Mouse (Mus musculus) MEL (cell line): ENCODE measurements around the gene Nck2. TPM values are rescaled to one million over a fixed set of nuclear protein-coding genes. Genes with fewer than 3 reads are reported as not detected.
A peak's percentile ranks its signal among the peaks of the same experiment; 100 is the strongest.

Experiments used
- DNase-seq: peaks from one replicate; pipeline ENCODE4 v3.0.0; 2011; ENCODE audit warnings: low read depth, low spot score
- H3K27ac ChIP-seq: 2 replicates; pipeline ENCODE4 v1.5.1; 2012; ENCODE audit warnings: low read depth, mild to moderate bottlenecking, control low read depth, low read length, moderate library complexity; ENCODE audit not compliant: control insufficient read depth
- H3K27me3 ChIP-seq, 2 experiments: fragments of 150-350 bp in 1 of 2; sonication (generic) in 1 of 2; 2 replicates each; pipeline ENCODE4 v1.6.1; 2012; ENCODE audit warnings: low read length in 2 of 2, mild to moderate bottlenecking in 2 of 2, improper control_type of control experiment in 1 of 2, moderate library complexity in 1 of 2; ENCODE audit not compliant: insufficient read depth in 2 of 2, control insufficient read depth in 1 of 2
- H3K36me3 ChIP-seq, 2 experiments: 2 replicates each; pipeline ENCODE4 v1.6.1; 2012 to 2014; ENCODE audit warnings: low read length in 2 of 2, improper control_type of control experiment in 1 of 2, inconsistent platforms in 1 of 2, mild to moderate bottlenecking in 1 of 2; ENCODE audit not compliant: insufficient read depth in 2 of 2, control insufficient read depth in 1 of 2
- H3K4me1 ChIP-seq, 2 experiments: fragments of 150-350 bp in 1 of 2; sonication (generic) in 1 of 2; 2 replicates each; pipeline ENCODE4 v1.6.1; 2012; ENCODE audit warnings: low read length in 2 of 2, improper control_type of control experiment in 1 of 2, mild to moderate bottlenecking in 1 of 2; ENCODE audit not compliant: insufficient read depth in 2 of 2, control insufficient read depth in 1 of 2
- H3K4me3 ChIP-seq, 2 experiments: fragments of 150-350 bp in 1 of 2; sonication (generic) in 1 of 2; 2 replicates each; pipeline ENCODE4 v1.5.1; 2012; ENCODE audit warnings: low read depth in 2 of 2, low read length in 2 of 2, mild to moderate bottlenecking in 2 of 2, moderate library complexity in 2 of 2, control low read depth in 1 of 2, improper control_type of control experiment in 1 of 2; ENCODE audit not compliant: control insufficient read depth in 1 of 2, insufficient read depth in 1 of 2
- H3K79me2 ChIP-seq: 2 replicates; pipeline ENCODE4 v1.6.1; 2012; ENCODE audit warnings: mild to moderate bottlenecking, low read length, moderate library complexity; ENCODE audit not compliant: control insufficient read depth, poor library complexity, insufficient read depth
- H3K9ac ChIP-seq: 2 replicates; pipeline ENCODE4 v1.6.1; 2012; ENCODE audit warnings: low read depth, mild to moderate bottlenecking, control low read depth, low read length, moderate library complexity; ENCODE audit not compliant: control insufficient read depth, poor library complexity, severe bottlenecking
- H3K9me3 ChIP-seq: fragments of 150-350 bp; sonication (generic); replicated peaks from 2 replicates; pipeline ENCODE4 v1.6.1; 2012; ENCODE audit warnings: mild to moderate bottlenecking, low read length, improper control_type of control experiment, moderate library complexity; ENCODE audit not compliant: insufficient read depth
- BHLHE40 ChIP-seq: IDR thresholded peaks from 2 replicates; pipeline ENCODE4 v1.6.1; 2012; ENCODE audit warnings: low read depth, mild to moderate bottlenecking, inconsistent platforms, low read length, improper control_type of control experiment, borderline replicate concordance
- CHD1 ChIP-seq: IDR thresholded peaks from 2 replicates; pipeline ENCODE4 v1.6.1; 2012; ENCODE audit warnings: low read depth, mild to moderate bottlenecking, inconsistent platforms, low read length, improper control_type of control experiment
- CHD2 ChIP-seq: IDR thresholded peaks from 2 replicates; pipeline ENCODE4 v1.6.1; 2011; ENCODE audit warnings: low read length, improper control_type of control experiment
- CTCF ChIP-seq, 3 experiments: IDR thresholded peaks in 2 of 3; conservative IDR thresholded peaks in 1 of 3; 2 replicates each; pipeline ENCODE4 v1.5.1; 2011 to 2012; ENCODE audit warnings: low read length in 3 of 3, low read depth in 2 of 3, mild to moderate bottlenecking in 2 of 3, improper control_type of control experiment in 1 of 3, inconsistent platforms in 1 of 3, mixed read lengths in 1 of 3, moderate library complexity in 1 of 3; ENCODE audit not compliant: control insufficient read depth in 1 of 3, insufficient read depth in 1 of 3, poor library complexity in 1 of 3, severe bottlenecking in 1 of 3
- EP300 ChIP-seq, 2 experiments: IDR thresholded peaks; 2 replicates each; pipeline ENCODE4 v1.6.1; 2011; ENCODE audit warnings: improper control_type of control experiment in 2 of 2, low read length in 2 of 2, low read depth in 1 of 2, mild to moderate bottlenecking in 1 of 2
- ETS1 ChIP-seq: IDR thresholded peaks from 2 replicates; pipeline ENCODE4 v1.6.1; 2012; ENCODE audit warnings: low read depth, mild to moderate bottlenecking, inconsistent platforms, low read length, improper control_type of control experiment, moderate library complexity
- GATA1 ChIP-seq: IDR thresholded peaks from 2 replicates; pipeline ENCODE4 v1.6.1; 2011; ENCODE audit warnings: low read depth, low read length, improper control_type of control experiment
- HCFC1 ChIP-seq: IDR thresholded peaks from 2 replicates; pipeline ENCODE4 v1.6.1; 2012; ENCODE audit warnings: low read depth, mild to moderate bottlenecking, inconsistent platforms, low read length, improper control_type of control experiment, moderate library complexity
- KAT2A ChIP-seq: conservative IDR thresholded peaks from 2 replicates; pipeline ENCODE4 v1.6.1; 2012; ENCODE audit warnings: low read depth, low read length, improper control_type of control experiment, inconsistent platforms
- MAZ ChIP-seq: IDR thresholded peaks from 2 replicates; pipeline ENCODE4 v1.6.1; 2012; ENCODE audit warnings: low read depth, mild to moderate bottlenecking, inconsistent platforms, low read length, improper control_type of control experiment
- MEF2A ChIP-seq: IDR thresholded peaks from 2 replicates; pipeline ENCODE4 v1.6.1; 2014; ENCODE audit warnings: low read depth, mild to moderate bottlenecking, inconsistent platforms, low read length, improper control_type of control experiment; ENCODE audit not compliant: poor library complexity, insufficient replicate concordance, severe bottlenecking; ENCODE audit errors: extremely low read depth
- MXI1 ChIP-seq: IDR thresholded peaks from 2 replicates; pipeline ENCODE4 v1.6.1; 2011; ENCODE audit warnings: mild to moderate bottlenecking, low read depth, low read length, improper control_type of control experiment
- MYB ChIP-seq: IDR thresholded peaks from 2 replicates; pipeline ENCODE4 v1.6.1; 2011; ENCODE audit warnings: mild to moderate bottlenecking, low read depth, low read length, improper control_type of control experiment
- NELFE ChIP-seq: IDR thresholded peaks from 2 replicates; pipeline ENCODE4 v1.6.1; 2011; ENCODE audit warnings: low read depth, low read length, improper control_type of control experiment
- POLR2A ChIP-seq, 2 experiments: IDR thresholded peaks; 2 replicates each; pipeline ENCODE4 v1.6.1; 2011 to 2012; ENCODE audit warnings: low read length in 2 of 2, mild to moderate bottlenecking in 2 of 2, control low read depth in 1 of 2, improper control_type of control experiment in 1 of 2, low read depth in 1 of 2, moderate library complexity in 1 of 2; ENCODE audit not compliant: control insufficient read depth in 1 of 2, insufficient read depth in 1 of 2, poor library complexity in 1 of 2
- RAD21 ChIP-seq: IDR thresholded peaks from 2 replicates; pipeline ENCODE4 v1.6.1; 2011; ENCODE audit warnings: mild to moderate bottlenecking, low read depth, low read length, improper control_type of control experiment
- SIN3A ChIP-seq: IDR thresholded peaks from 2 replicates; pipeline ENCODE4 v1.6.1; 2012; ENCODE audit warnings: low read length, improper control_type of control experiment, inconsistent platforms
- SMC3 ChIP-seq: IDR thresholded peaks from 2 replicates; pipeline ENCODE4 v1.6.1; 2011; ENCODE audit warnings: low read depth, low read length, improper control_type of control experiment
- TCF12 ChIP-seq: IDR thresholded peaks from 2 replicates; pipeline ENCODE4 v1.6.1; 2014; ENCODE audit warnings: low read depth, mild to moderate bottlenecking, inconsistent platforms, low read length, improper control_type of control experiment, moderate library complexity
- UBTF ChIP-seq: IDR thresholded peaks from 2 replicates; pipeline ENCODE4 v1.6.1; 2012; ENCODE audit warnings: low read depth, mild to moderate bottlenecking, inconsistent platforms, low read length, improper control_type of control experiment, moderate library complexity, borderline replicate concordance; ENCODE audit not compliant: insufficient read depth
- USF1 ChIP-seq: IDR thresholded peaks from 2 replicates; pipeline ENCODE4 v1.6.1; 2014; ENCODE audit warnings: low read depth, mild to moderate bottlenecking, inconsistent platforms, low read length, improper control_type of control experiment, moderate library complexity
- USF2 ChIP-seq, 2 experiments: IDR thresholded peaks; 2 replicates each; pipeline ENCODE4 v1.6.1; 2011 to 2012; ENCODE audit warnings: improper control_type of control experiment in 2 of 2, low read length in 2 of 2, borderline replicate concordance in 1 of 2, inconsistent platforms in 1 of 2, low read depth in 1 of 2, mild to moderate bottlenecking in 1 of 2; ENCODE audit not compliant: insufficient read depth in 1 of 2
- ZC3H11A ChIP-seq: IDR thresholded peaks from 2 replicates; pipeline ENCODE4 v1.6.1; 2012; ENCODE audit warnings: low read depth, mild to moderate bottlenecking, inconsistent platforms, low read length, improper control_type of control experiment
- ZKSCAN1 ChIP-seq: IDR thresholded peaks from 2 replicates; pipeline ENCODE4 v1.6.1; 2012; ENCODE audit warnings: low read depth, mild to moderate bottlenecking, inconsistent platforms, low read length, improper control_type of control experiment, moderate library complexity
- ZMIZ1 ChIP-seq: IDR thresholded peaks from 2 replicates; pipeline ENCODE4 v1.6.1; 2012; ENCODE audit warnings: low read depth, mild to moderate bottlenecking, inconsistent platforms, low read length, improper control_type of control experiment, moderate library complexity
- ZNF384 ChIP-seq: IDR thresholded peaks from 2 replicates; pipeline ENCODE4 v1.6.1; 2012; ENCODE audit warnings: low read depth, mild to moderate bottlenecking, inconsistent platforms, low read length, improper control_type of control experiment
- polyA plus RNA-seq, 2 experiments: library from polyadenylated mRNA; stranded (reverse) in 1 of 2; unstranded in 1 of 2; fragments of >175 nt in 1 of 2; fragments of >200 nt in 1 of 2; gene quantifications; 2 replicates each; pipeline versions ENCODE4 v1.2.1 to v1.2.4; 2012; ENCODE audit warnings: low replicate concordance in 2 of 2, low read depth in 1 of 2; ENCODE audit not compliant: insufficient read length in 2 of 2, insufficient read depth in 1 of 2, missing spikeins in 1 of 2
- total RNA-seq: library from RNA; depleted of rRNA; stranded (reverse); fragments of 300-350 nt; gene quantifications from 2 replicates; pipeline ENCODE4 v1.2.3, GENCODE M21; 2012

Nck2 gene
- total and polyA plus RNA-seq, 3 experiments, result 9.4 to 12.4 TPM; not detected in 1

DNA sequence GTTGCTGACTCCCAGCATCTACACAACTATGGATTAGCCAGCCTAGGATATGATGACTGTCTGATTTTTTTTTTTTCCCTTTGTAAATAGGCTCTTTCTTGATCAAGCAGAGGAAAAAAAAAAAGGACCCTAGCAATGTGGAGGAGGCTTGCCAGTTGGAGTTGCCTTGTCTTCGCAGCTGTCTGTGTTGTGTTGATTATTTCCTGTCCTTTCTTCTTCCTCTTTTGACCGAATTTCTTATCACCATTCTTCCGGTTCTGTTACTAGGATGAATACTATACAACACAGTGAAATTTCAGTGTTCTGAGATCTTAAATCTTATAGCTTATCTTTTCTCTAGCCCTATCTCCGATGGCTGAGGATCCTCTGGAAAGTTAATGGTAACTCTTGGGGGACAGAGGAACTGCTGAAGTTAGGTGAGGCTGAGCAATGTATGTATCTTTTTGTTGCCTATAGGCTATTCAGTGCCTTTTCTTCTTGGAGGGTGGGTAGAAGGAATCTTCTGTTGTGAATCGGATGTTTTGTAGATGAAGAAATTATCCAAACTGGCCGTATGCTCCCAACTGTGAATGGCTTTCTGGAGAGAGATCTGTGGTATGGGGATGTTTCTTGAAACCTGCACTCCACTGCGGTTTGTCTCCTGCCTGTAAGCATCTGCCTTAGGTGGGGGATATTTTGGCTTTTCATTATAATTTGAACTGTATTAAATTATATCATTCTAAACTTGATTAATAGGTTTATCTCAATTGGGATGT lies 12.8 kb downstream of the Nck2 start (continued):
- TF ChIP-seq USF2 (IDR thresholded peaks at IDR 0.05; ENCODE audit: borderline replicate concordance in 1 of 2, insufficient read depth in 1 of 2, low read depth in 1 of 2, low read length in 2 of 2), result no peak
- no peak for TF ChIP-seq UBTF
- peak; percentile 33 for TF ChIP-seq MYB
- TF ChIP-seq KAT2A, result no peak
- TF ChIP-seq ZKSCAN1, result no peak
- peak; percentile 86 to 88 for TF ChIP-seq EP300 (IDR thresholded peaks at IDR 0.05; ENCODE audit: low read depth in 1 of 2, low read length in 2 of 2)
- TF ChIP-seq CTCF (IDR thresholded peaks at IDR 0.05 in 2 of 3, conservative IDR thresholded peaks at IDR 0.05 in 1 of 3; ENCODE audit: control insufficient read depth in 1 of 3, insufficient read depth in 1 of 3, low read depth in 2 of 3, low read length in 3 of 3, poor library complexity in 1 of 3, severe bottlenecking in 1 of 3), result no peak

DNA sequence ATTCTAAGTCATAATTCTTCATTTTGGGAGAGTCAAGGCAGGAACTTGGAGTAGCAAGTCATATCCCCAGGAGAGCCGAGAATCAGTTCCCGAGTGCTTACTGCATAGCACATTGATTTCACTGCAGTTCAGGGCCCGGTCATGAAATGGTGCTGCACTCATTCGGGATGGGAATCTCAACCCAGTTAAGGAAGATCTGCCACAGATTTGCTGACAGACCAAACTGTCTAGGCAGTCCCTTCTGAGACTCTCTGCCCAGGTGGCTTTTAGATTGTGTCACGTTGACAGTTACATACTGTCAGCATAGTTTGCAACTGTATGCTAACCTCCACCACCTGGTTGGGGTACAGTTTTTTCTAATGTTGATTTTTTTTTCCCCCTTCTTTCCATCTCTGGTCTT lies 16.1 kb downstream of the Nck2 start:
- DNase-seq, result no peak
- Histone ChIP-seq H3K9ac (no peak overlapping the region), H3K36me3 (peaks cover 0 to 55% of the 10 kb centered on the region in 2 experiments; a peak in 2 of 4 replicates), H3K27me3 (no peaks in the 10 kb centered on the region), H3K9me3 (no peaks in the 10 kb centered on the region), H3K79me2 (peaks cover 8% of the 10 kb centered on the region), H3K4me1 (peaks cover 38 to 40% of the 10 kb centered on the region in 2 experiments), H3K27ac (no peak overlapping the region), H3K4me3 (no peak overlapping the region)
- TF ChIP-seq CHD1, result no peak
- TF ChIP-seq BHLHE40, result no peak
- no peak for TF ChIP-seq ZKSCAN1
- no peak for TF ChIP-seq ZNF384
- no peak for TF ChIP-seq MAZ
- TF ChIP-seq ZMIZ1, result no peak
- TF ChIP-seq SIN3A, result no peak
- TF ChIP-seq USF1, result no peak
- TF ChIP-seq GATA1, result no peak
- no peak for TF ChIP-seq ZC3H11A
- no peak for TF ChIP-seq SMC3
- no peak for TF ChIP-seq ETS1
- TF ChIP-seq TCF12, result no peak
- TF ChIP-seq POLR2A (IDR thresholded peaks at IDR 0.05; ENCODE audit: control insufficient read depth in 1 of 2, insufficient read depth in 1 of 2, low read depth in 1 of 2, low read length in 2 of 2, poor library complexity in 1 of 2), result no peak
- TF ChIP-seq MXI1, result no peak
- no peak for TF ChIP-seq MEF2A
- no peak for TF ChIP-seq RAD21
- no peak for TF ChIP-seq NELFE
- no peak for TF ChIP-seq CHD2
- TF ChIP-seq HCFC1, result no peak
